Mouse (Mus musculus) liver, postnatal 0 days (tissue): Measurements from ENCODE around the gene Odc1.

ENCODE experiments used
- CTCF ChIP-seq: sonication (generic); IDR thresholded peaks from 2 replicates; pipeline ENCODE4 v1.5.1; 2016; ENCODE audit warnings: antibody characterized with exemption, low read depth
- EP300 ChIP-seq: IDR thresholded peaks from 2 replicates; pipeline ENCODE4 v1.6.1; 2016; ENCODE audit warnings: antibody characterized with exemption, low read depth, mild to moderate bottlenecking

DNA sequence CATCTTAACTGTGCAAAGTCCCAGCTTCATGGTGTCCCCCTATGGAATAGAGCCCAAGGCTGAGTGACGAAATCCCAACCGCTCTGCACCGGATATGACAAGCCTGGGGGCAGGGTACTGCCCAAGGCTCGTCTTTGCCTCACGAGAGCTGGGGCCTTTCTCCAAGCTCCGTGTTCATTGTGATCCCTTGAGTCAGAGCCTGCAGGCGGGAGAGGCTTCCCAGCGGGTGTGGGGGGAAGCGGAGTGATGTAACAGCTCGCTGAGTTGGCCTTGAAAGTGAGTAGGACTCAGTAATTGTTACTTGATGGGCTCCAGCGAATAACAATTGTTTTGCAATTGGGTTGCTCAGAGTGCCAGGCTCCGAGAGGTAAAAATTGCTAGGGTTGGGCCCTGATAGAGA, 34.4 kb upstream of the Odc1 start:
- no peak for TF ChIP-seq CTCF
- 0 out of 2 replicates have a peak, but pooled peaks have one; percentile 15 for TF ChIP-seq EP300
